Mouse (Mus musculus) bone marrow macrophage, adult 2 months (primary cell): Measurements from ENCODE around the gene Stk39. TPM values are rescaled to one million over a fixed set of nuclear protein-coding genes. Genes with fewer than 3 reads are reported as not detected.
A peak's percentile ranks its signal among the peaks of the same experiment; 100 is the strongest.

Experiments
- H3K27ac ChIP-seq: 2 replicates; pipeline ENCODE4 v1.5.1; 2012; ENCODE audit warnings: low read depth, low read length; ENCODE audit not compliant: insufficient read depth
- H3K4me1 ChIP-seq: 2 replicates; pipeline ENCODE4 v1.6.1; 2012; ENCODE audit warnings: low read length; ENCODE audit not compliant: control insufficient read depth, insufficient read depth
- H3K4me3 ChIP-seq: 2 replicates; pipeline ENCODE4 v1.5.1; 2012; ENCODE audit warnings: mild to moderate bottlenecking, low read length, moderate library complexity; ENCODE audit not compliant: insufficient read depth
- CTCF ChIP-seq: IDR thresholded peaks from 2 replicates; pipeline ENCODE4 v1.5.1; 2012; ENCODE audit warnings: low read depth, mild to moderate bottlenecking, low read length, moderate library complexity
- POLR2A ChIP-seq: IDR thresholded peaks from 2 replicates; pipeline ENCODE4 v1.6.1; 2012; ENCODE audit warnings: mild to moderate bottlenecking, low read depth, low read length, borderline replicate concordance
- polyA plus RNA-seq: library from polyadenylated mRNA; stranded (reverse); fragments of >200 nt; gene quantifications from 2 replicates; pipeline ENCODE4 v1.2.4, GENCODE M21; 2012; ENCODE audit not compliant: missing spikeins, insufficient read depth, insufficient read length

Gene Stk39
- 0.46 and 0.83 TPM in 2 replicates for polyA plus RNA-seq

DNA sequence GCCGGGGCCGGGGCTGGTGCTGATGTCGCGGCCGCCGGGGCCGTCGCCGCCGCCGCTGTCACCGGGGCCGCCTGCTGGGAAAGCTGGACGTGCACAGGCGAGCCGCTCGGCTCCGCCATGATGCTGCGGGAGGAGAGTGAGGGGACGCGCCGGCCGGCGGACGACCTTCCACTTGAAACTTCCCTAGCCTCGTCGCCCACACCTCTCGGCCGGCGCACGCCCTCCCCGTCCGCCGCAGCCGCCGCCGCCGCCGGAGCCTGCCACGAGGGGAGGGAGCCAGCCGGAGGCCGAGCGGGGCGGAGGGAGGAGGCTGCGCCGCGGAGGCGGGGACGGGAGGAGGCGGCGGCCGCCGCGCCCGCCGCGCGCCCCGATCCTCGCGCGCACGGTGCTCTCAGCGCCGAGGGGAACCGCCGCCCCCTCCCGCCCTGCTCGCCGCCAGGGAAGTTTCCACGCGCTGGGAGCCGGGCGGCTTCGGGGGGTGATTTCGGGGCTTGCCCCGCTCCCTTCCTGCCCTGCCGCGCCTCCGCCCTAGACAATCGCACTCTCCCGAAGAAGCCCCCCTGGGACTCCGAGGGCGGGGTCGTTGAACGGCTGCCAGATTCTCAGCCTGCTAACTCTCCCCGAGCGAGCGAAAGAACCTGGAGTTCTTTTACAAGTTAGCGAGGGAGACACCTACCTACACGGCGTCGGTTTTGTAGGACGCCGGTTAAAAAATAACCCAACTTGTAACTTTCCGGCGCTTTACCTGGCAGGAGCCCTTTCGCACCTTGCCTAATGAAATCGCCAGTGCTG, at the start of gene Stk39:
Gene Stk39, minus strand, starts transcription at position 510 of the 792 bp plus-strand sequence.
- Histone ChIP-seq H3K4me1 (no peaks in the 10 kb centered on the region), H3K4me3 (peak within 1 kb of the TSS; percentile 56), H3K27ac (no peak within 1 kb of the TSS)
- no peak for TF ChIP-seq POLR2A

DNA sequence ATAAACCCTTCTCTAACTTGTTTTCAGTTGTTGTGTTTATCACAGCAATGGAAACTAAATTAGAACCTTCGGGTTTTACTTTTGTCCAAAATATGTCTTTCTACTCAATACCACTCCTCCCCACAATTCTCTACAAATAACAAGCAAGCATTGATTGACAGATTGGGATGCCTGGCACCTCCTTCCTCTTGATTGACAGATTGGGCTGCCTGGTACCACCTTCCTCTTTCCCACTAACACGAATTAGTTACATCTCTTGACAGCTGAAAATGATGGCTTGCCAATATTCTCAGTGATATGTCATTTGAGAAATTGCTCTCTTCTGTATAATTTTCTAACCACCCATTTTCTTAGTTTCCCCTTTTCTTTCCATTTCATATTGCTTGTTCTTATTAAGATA, 43.3 kb upstream of the Stk39 start:
- TF ChIP-seq CTCF (no peak), POLR2A (no peak)
- Histone ChIP-seq H3K4me3 (no peak overlapping the region), H3K4me1 (no peaks in the 10 kb centered on the region), H3K27ac (no peak overlapping the region)

DNA sequence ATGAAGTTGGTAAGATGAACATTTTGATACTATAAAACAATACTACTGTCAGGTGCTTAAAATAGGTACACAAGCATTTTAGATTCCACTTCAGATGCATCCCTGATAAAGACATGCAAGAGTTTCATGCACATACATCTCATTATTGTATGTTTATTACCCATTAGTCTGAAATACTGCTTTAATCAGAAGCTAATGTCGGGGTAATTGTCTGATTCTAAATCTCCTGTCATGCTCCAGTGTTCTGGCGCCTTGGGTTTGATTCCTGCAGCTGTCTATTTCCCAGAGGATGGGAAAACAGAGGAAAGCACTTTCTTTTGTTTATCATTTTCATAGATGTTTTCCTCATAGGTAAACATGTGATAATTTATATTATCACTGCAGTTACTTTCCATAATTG, 31.1 kb upstream of the Stk39 start:
- H3K27ac ChIP-seq, result no peak overlapping the region
- no peaks in the 10 kb centered on the region for H3K4me1 ChIP-seq
- TF ChIP-seq POLR2A (no peak), CTCF (no peak)
- no peak overlapping the region for H3K4me3 ChIP-seq

DNA sequence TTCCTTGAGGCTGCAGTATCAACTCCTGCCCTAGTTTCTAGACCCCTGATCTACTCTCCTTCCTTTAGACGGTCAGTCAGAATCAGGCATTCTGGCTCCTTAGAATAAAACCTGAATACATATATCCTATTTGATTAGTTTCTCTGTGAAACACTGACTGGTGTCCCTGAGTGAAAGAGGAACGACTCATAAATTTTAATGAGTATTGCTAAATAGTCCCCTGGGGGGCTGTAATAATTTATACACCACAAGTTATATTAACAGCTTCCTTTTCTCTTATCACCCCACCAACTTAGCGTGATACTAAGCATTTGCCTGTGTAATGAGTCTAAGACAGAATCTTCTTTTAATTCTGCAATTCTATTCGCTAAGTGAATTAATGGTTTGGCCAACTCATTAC, 30.7 kb upstream of the Stk39 start:
- Histone ChIP-seq H3K4me1 (no peaks in the 10 kb centered on the region), H3K27ac (no peak overlapping the region), H3K4me3 (no peak overlapping the region)
- TF ChIP-seq POLR2A (no peak), CTCF (no peak)

DNA sequence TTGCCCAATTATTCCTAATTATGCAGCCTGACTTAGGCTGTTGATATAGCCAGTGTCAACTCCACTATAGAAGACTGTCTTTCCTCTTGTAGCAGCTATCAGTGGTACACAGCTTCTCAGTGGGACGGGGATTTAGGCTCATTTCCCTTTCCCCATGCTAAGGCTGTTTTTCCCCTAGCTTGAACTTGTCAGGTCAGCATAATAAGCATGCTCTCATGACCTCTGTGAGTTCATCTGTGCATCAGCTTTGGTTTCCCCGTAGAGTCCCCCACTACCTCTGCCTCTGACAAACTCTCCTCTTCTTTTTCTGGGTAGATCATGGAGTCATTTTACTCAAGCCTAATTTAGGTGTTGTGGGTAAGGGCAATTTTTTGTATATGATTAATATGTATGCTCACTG, 30.2 kb upstream of the Stk39 start:
- H3K4me3 ChIP-seq, result no peak overlapping the region
- H3K4me1 ChIP-seq, result no peaks in the 10 kb centered on the region
- no peak overlapping the region for H3K27ac ChIP-seq
- TF ChIP-seq CTCF (no peak), POLR2A (no peak)

DNA sequence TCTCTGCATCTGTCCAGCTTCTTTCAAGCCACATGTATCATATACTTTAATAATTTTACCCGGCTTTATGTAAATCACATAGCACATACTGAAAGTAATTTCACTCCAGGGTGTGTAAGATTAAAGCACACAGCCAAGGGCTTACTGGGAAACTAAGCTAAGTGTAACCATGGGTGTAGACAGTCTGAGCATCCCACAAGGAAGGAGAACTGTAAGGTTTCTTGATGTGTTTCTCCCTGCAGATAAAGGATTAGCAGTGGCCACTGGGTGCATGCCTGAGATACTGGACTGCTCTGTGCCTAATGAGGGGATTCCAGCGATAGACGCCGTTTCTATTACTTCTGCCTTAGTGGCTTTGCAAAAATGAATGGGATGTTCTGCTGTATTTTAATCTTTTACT, 14.2 kb upstream of the Stk39 start:
- Histone ChIP-seq H3K4me3 (no peak overlapping the region), H3K4me1 (no peaks in the 10 kb centered on the region)
- no peak for TF ChIP-seq CTCF
- TF ChIP-seq POLR2A, result no peak

DNA sequence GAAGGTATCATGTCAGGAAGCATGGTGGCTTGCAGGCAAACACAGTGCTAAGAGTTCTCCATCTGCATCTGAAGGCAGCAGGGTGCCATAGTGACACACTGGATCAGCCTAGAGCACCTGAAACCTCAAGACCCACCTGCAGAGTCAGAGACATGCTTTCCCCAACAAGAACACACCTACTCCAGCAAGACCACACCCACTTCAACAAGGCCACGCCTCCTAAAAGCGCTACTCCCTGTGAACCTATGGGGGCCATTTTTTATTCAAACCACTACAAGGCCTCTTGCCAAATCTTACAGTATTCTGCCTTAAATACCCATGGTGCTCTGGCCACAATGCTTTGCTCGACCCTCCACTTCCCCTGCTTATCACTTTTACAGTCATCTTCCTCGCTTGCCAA, 13.1 kb upstream of the Stk39 start:
- TF ChIP-seq POLR2A (no peak), CTCF (no peak)
- Histone ChIP-seq H3K27ac (no peak overlapping the region), H3K4me1 (no peaks in the 10 kb centered on the region), H3K4me3 (no peak overlapping the region)

More for the DNA sequence above, 14.2 kb upstream of the Stk39 start:
- no peak overlapping the region for H3K27ac ChIP-seq

DNA sequence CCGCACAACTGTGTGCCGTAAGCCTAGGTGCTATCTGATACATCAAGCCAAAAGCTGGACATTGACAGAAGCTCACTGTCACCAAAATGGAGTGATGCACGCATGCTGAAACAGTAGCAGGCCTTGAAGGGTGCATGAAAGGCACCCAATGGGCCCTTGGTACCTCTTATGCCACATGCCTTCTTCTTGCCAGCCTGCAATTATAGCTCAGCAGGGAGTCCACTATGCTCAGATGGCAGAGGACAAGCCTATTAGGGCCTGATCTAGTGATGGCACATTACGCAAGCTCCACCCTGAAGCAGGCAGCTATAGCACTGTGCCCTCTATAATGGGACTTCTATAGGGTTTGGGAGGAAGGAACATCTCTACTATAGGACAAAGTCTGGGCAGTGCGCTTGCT, 10.8 kb upstream of the Stk39 start:
- no peak for TF ChIP-seq POLR2A
- TF ChIP-seq CTCF, result no peak
- no peak overlapping the region for H3K27ac ChIP-seq
- H3K4me1 ChIP-seq, result no peaks in the 10 kb centered on the region
- no peak overlapping the region for H3K4me3 ChIP-seq

DNA sequence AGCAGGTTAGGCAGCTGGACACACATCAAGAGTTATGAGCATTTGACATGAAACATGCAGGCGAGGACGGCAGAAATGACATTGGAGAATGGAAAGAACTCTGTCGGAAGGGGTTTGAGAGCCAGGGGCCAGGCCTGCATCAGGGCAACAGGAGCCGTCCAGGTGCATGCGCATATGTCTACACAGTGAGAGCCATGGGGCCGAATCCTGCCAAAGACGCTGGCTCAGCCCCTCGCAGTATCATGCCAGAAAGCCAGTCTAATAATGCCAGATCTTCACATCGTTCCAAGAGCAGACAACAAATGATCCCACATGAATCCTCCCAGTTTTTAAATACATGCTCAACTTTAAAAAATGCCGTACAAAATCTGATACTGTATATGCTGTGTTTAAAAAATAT, 7.8 kb upstream of the Stk39 start:
- no peak overlapping the region for H3K27ac ChIP-seq
- TF ChIP-seq CTCF, result no peak
- no peaks in the 10 kb centered on the region for H3K4me1 ChIP-seq
- H3K4me3 ChIP-seq, result no peak overlapping the region

DNA sequence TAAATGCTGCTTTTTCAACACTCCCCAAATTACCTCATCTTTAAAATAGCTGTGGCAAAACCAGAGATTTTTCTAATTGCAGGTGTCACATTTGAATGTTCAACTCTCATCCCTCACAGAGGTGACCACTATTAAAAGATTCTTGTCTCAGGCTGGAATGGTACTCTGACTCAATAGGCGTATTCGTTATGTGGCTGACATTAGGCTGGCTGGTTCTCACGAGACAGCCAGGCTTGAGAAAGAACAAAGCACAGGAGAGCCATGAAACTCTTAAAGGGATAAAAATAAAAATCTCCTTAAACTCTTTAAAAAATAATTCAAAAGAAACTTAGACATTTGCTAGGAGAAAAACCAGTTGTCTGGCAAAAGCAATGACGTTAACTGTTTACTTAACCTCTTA, 853 bp upstream of the Stk39 start:
- TF ChIP-seq CTCF, result no peak
- no peak for TF ChIP-seq POLR2A
- Histone ChIP-seq H3K4me3 (no peak overlapping the region), H3K4me1 (no peaks in the 10 kb centered on the region), H3K27ac (no peak overlapping the region)

DNA sequence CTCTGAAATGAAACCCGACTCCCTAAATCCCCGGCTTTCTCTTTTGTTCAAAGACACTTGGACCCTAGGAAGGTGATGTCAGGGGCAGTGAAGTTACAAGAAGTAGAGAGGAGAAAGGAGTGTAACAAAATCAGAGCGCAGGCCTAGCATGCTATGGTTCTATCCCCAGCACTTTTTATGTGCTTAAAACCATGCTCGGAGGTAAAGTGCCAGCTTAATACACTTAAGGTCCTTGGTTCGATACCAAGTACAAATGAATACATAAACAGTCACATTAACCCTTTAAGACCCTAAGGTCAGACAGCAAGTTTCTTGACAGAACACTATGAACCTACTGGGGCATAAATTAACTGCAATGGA, 463 bp upstream of the Stk39 start:
- TF ChIP-seq CTCF, result no peak
- no peaks in the 10 kb centered on the region for H3K4me1 ChIP-seq
- peak overlapping the region; percentile 56; the same call in 1 of the 2 replicates for H3K4me3 ChIP-seq
- H3K27ac ChIP-seq, result no peak overlapping the region
